In the genomic region with DNA sequence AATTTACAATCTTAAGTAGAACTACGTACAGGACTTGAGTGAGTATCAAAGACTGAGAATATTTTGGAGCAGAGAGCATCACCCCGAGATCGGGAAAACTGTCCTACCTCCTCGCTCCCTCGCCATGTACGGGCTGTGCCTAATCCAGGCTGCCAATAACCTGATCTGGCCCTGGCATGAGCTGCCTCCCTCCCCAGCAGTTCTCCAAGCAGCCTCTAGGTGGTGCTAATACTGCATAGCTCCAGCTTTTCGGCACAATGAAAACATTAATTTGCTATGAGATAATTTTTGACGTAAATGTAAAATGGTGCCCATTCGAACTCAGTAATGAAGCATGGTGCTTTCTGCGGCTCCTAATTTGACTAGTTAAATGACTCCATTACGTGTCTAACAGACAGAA, we compare ENCODE assay signal across 8 mouse cellular contexts.
DNase-seq lines count a peak whose midpoint lies in the region; ATAC-seq and TF ChIP-seq lines count a peak whose summit lies in the region.

No protein-coding gene starts in this region.

- no peaks in the 10 kb centered on the region for H3K9me3 ChIP-seq in hindbrain, embryonic 13.5 days

- H3K9ac ChIP-seq in hindbrain, embryonic 13.5 days = no peak overlapping the region

- DNase-seq in NIH3T3 (ENCODE audit: low read depth) = peak; percentile 80
- peak; percentile 88 to 92 for DNase-seq in cerebellum, adult 2 months
- peak; percentile 79 for DNase-seq in forelimb bud, embryonic 11.5 days (ENCODE audit: low read depth, low spot score)
- peak; percentile 68 to 84 for DNase-seq in layer of hippocampus, postnatal 25 days (ENCODE audit: extremely low spot score in 1 of 2, low spot score in 1 of 2)
- DNase-seq in lung, postnatal 4 days = peak; percentile 72 to 84
- DNase-seq in retina, postnatal 1 day = peak; percentile 90
- DNase-seq in urinary bladder, postnatal 10 days (ENCODE audit: low spot score) = peak; percentile 38

- no peaks in the 10 kb centered on the region for H3K27me3 ChIP-seq in cerebellum, adult 2 months (ENCODE audit: control insufficient read depth, insufficient read depth, low read length)
- no peaks in the 10 kb centered on the region for H3K27me3 ChIP-seq in hindbrain, embryonic 13.5 days

- ATAC-seq in hindbrain, embryonic 13.5 days (ENCODE audit: low FRiP score) = peak; percentile 68

- no peak for TF ChIP-seq POLR2A in cerebellum, adult 2 months (IDR thresholded peaks at IDR 0.05; ENCODE audit: borderline replicate concordance, insufficient read depth, low read length)

- H3K4me2 ChIP-seq in hindbrain, embryonic 13.5 days = peak overlapping the region; percentile 43

- WGBS in cerebellum, adult 2 months = 3% methylated on average over 11 of the region's 11 CpGs
- 11% methylated on average over 11 of the region's 11 CpGs for WGBS in hindbrain, embryonic 13.5 days

- peaks cover 7% of the 10 kb centered on the region; the same call in 1 of the 2 replicates for H3K4me1 ChIP-seq in cerebellum, adult 2 months (ENCODE audit: control insufficient read depth, insufficient read depth, low read length)
- peaks cover 33% of the 10 kb centered on the region for H3K4me1 ChIP-seq in hindbrain, embryonic 13.5 days (replicated peaks)

- H3K36me3 ChIP-seq in hindbrain, embryonic 13.5 days = no peaks in the 10 kb centered on the region

- peak; percentile 94 for TF ChIP-seq CTCF in cerebellum, adult 2 months (IDR thresholded peaks at IDR 0.05; ENCODE audit: borderline replicate concordance, insufficient read depth, low read depth, low read length)

- H3K27ac ChIP-seq in cerebellum, adult 2 months (ENCODE audit: insufficient read depth, low read length) = no peak overlapping the region
- H3K27ac ChIP-seq in hindbrain, embryonic 13.5 days = peak overlapping the region; percentile 48; the same call in 1 of the 2 replicates

- peak overlapping the region; percentile 12 for H3K4me3 ChIP-seq in cerebellum, adult 2 months (replicated peaks; ENCODE audit: insufficient read depth, low read depth, low read length)
- H3K4me3 ChIP-seq in hindbrain, embryonic 13.5 days = peak overlapping the region; percentile 20; the same call in 1 of the 2 replicates

Comparison
In these comparisons a context has a peak if more than half of its experiments do, and no peak if none do; other contexts are left out.
1. DNase-seq: peak in every context shown above with its lines; median percentile 90 in cerebellum, adult 2 months; 90 in retina, postnatal 1 day; 80 in NIH3T3; 79 in forelimb bud, embryonic 11.5 days; 78 in lung, postnatal 4 days; 76 in layer of hippocampus, postnatal 25 days; 38 in urinary bladder, postnatal 10 days.